Mouse (Mus musculus) thymus, postnatal 4 days (tissue): ENCODE results near the gene Trim47.
"Not testable (repeated sequence)": the region's sequence is repeated elsewhere in the genome, so short reads cannot be mapped to it uniquely, and the experiment has no call there.

Experiments
- DNase-seq: peaks from one replicate; pipeline ENCODE4 v3.0.0; 2021

The Trim47 gene

GRCm38 (mm10) chr11:116134171-116134570 is 7.2 kb upstream of the Trim47 start:
- DNase-seq, result no peak

- DNase-seq, result no peak
Observed at GRCm38 (mm10) chr11:116133497-116133896, 6.5 kb upstream of the Trim47 start.

- DNase-seq, result peak; percentile 48
Observed at GRCm38 (mm10) chr11:116132366-116133333, 5.6 kb upstream of the Trim47 start.

GRCm38 (mm10) chr11:116131349-116132170 is 4.5 kb upstream of the Trim47 start:
- no peak for DNase-seq

- peak; percentile 93 for DNase-seq
Observed at GRCm38 (mm10) chr11:116130488-116131205, 3.6 kb upstream of the Trim47 start, which contains the start of gene Trim65. Trim65 (minus strand) TSS chr11:116131128.

GRCm38 (mm10) chr11:116129993-116130487 is 3.0 kb upstream of the Trim47 start:
- DNase-seq, result peak; percentile 51

- DNase-seq, result no peak
Observed at GRCm38 (mm10) chr11:116129091-116129790, 2.2 kb upstream of the Trim47 start.

- DNase-seq, result no peak
Observed at GRCm38 (mm10) chr11:116127986-116128385, 976 bp upstream of the Trim47 start.

- no peak for DNase-seq
Observed at GRCm38 (mm10) chr11:116126261-116126660, 749 bp downstream of the Trim47 start.

GRCm38 (mm10) chr11:116121731-116122245 is 5.2 kb downstream of the Trim47 start:
- DNase-seq, result not testable (repeated sequence)

- peak; percentile 66 for DNase-seq
Observed at GRCm38 (mm10) chr11:116117819-116118218, 9.2 kb downstream of the Trim47 start.

GRCm38 (mm10) chr11:116117241-116117640 is 9.8 kb downstream of the Trim47 start:
- no peak for DNase-seq

- no peak for DNase-seq
Observed at GRCm38 (mm10) chr11:116111611-116112203, 15.3 kb downstream of the Trim47 start.

GRCm38 (mm10) chr11:116111067-116111466 is 15.9 kb downstream of the Trim47 start:
- no peak for DNase-seq

- no peak for DNase-seq
Observed at GRCm38 (mm10) chr11:116110540-116110939, 16.5 kb downstream of the Trim47 start.

GRCm38 (mm10) chr11:116110131-116110530 is 16.9 kb downstream of the Trim47 start:
- DNase-seq, result no peak

GRCm38 (mm10) chr11:116109441-116110081 is 17.4 kb downstream of the Trim47 start:
- peak; percentile 52 for DNase-seq

GRCm38 (mm10) chr11:116108464-116109137 is 18.4 kb downstream of the Trim47 start:
- DNase-seq, result no peak

GRCm38 (mm10) chr11:116107777-116108285 is 19.2 kb downstream of the Trim47 start:
- DNase-seq, result no peak
